Mouse (Mus musculus): Measurements from ENCODE around the gene Tmem80. TPM values are rescaled to one million over a fixed set of nuclear protein-coding genes. Genes with fewer than 3 reads are reported as not detected.

Gene Tmem80
- total and polyA plus RNA-seq, 2 experiments from 2014 or later: 33.2 to 34.7 TPM

- Histone ChIP-seq H3K27me3 (ENCODE audit: insufficient read depth, low read length) (no peaks in the 10 kb centered on the region), H3K9me3 (ENCODE audit: low read length) (no peaks in the 10 kb centered on the region), H3K36me3 (ENCODE audit: insufficient read depth) (no peaks in the 10 kb centered on the region), H3K4me2 (ENCODE audit: low read depth) (no peak overlapping the region), H3K4me3 (ENCODE audit: low read depth, low read length) (no peak overlapping the region), H3K9ac (no peak overlapping the region), H3K4me1 (ENCODE audit: insufficient read depth) (0 out of 2 replicates have a peak, but pooled peaks cover 8% of the 10 kb centered on the region), H3K27ac (ENCODE audit: low read depth, low read length) (no peak overlapping the region)
- no peak for TF ChIP-seq CTCF (IDR thresholded peaks at IDR 0.05; ENCODE audit: low read depth)
- DNase-seq (no peak), ATAC-seq (no peak)
- WGBS: 82% methylated on average over 14 of the region's 14 CpGs
These were observed 29.4 kb downstream of the Tmem80 start for GRCm38 (mm10) chr7:141356971-141357370.

- Histone ChIP-seq H3K27me3 (ENCODE audit: insufficient read depth, low read length) (no peaks in the 10 kb centered on the region), H3K9me3 (ENCODE audit: low read length) (no peaks in the 10 kb centered on the region), H3K4me1 (ENCODE audit: insufficient read depth) (no peaks in the 10 kb centered on the region), H3K36me3 (ENCODE audit: insufficient read depth) (no peaks in the 10 kb centered on the region), H3K27ac (ENCODE audit: low read depth, low read length) (no peak overlapping the region), H3K4me2 (ENCODE audit: low read depth) (0 out of 2 replicates have a peak overlapping the region, but pooled peaks have one; percentile 13), H3K9ac (no peak overlapping the region), H3K4me3 (ENCODE audit: low read depth, low read length) (no peak overlapping the region)
- no peak for DNase-seq
- 13% methylated on average over 24 of the region's 24 CpGs for WGBS
- no peak for TF ChIP-seq CTCF (IDR thresholded peaks at IDR 0.05; ENCODE audit: low read depth)
- no peak for ATAC-seq
These were observed 34.0 kb downstream of the Tmem80 start for GRCm38 (mm10) chr7:141361510-141361909.

GRCm38 (mm10) chr7:141363106-141363751, 35.7 kb downstream of the Tmem80 start:
- WGBS: 62% methylated on average over 4 of the region's 4 CpGs
- no peaks in the 10 kb centered on the region for H3K4me1 ChIP-seq (ENCODE audit: insufficient read depth)
- H3K9ac ChIP-seq: no peak overlapping the region
- H3K36me3 ChIP-seq (ENCODE audit: insufficient read depth): no peaks in the 10 kb centered on the region
- no peak overlapping the region for H3K4me2 ChIP-seq (ENCODE audit: low read depth)
- H3K27ac ChIP-seq (ENCODE audit: low read depth, low read length): no peak overlapping the region
- no peaks in the 10 kb centered on the region for H3K9me3 ChIP-seq (ENCODE audit: low read length)
- H3K4me3 ChIP-seq (ENCODE audit: low read depth, low read length): no peak overlapping the region
- H3K27me3 ChIP-seq (ENCODE audit: insufficient read depth, low read length): no peaks in the 10 kb centered on the region
- DNase-seq (peak; percentile 83), ATAC-seq (peak; percentile 79; the same call in 1 of the 2 replicates)
- peak; percentile 82 for TF ChIP-seq CTCF (IDR thresholded peaks at IDR 0.05; ENCODE audit: low read depth)

DNA sequence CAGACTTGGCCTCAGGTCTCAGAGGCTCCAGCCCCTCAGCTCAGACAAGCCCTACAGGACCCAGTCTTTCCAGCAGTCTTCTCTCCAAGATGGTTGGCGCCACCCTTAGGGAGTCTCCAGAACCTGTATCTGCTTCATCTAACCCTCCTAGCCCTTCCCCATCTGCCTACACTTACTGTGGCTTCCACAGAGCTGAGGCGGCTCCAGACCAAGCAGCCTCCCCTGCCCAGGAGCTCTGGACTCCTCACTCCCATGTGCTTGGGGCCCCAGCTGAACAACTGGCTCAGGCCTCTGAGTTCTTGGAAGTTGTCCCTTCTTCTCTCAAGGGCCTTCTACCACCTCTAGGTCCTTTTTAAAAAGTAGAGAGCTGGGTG, 36.2 kb downstream of the Tmem80 start:
- ATAC-seq: no peak; the same call in 1 of the 2 replicates
- no peaks in the 10 kb centered on the region for H3K4me1 ChIP-seq (ENCODE audit: insufficient read depth)
- H3K27me3 ChIP-seq (ENCODE audit: insufficient read depth, low read length): no peaks in the 10 kb centered on the region
- H3K27ac ChIP-seq (ENCODE audit: low read depth, low read length): no peak overlapping the region
- H3K4me2 ChIP-seq (ENCODE audit: low read depth): no peak overlapping the region
- no peak for DNase-seq
- no peak overlapping the region for H3K9ac ChIP-seq
- no peak for TF ChIP-seq CTCF (IDR thresholded peaks at IDR 0.05; ENCODE audit: low read depth)
- H3K36me3 ChIP-seq (ENCODE audit: insufficient read depth): no peaks in the 10 kb centered on the region
- no peaks in the 10 kb centered on the region for H3K9me3 ChIP-seq (ENCODE audit: low read length)
- no peak overlapping the region for H3K4me3 ChIP-seq (ENCODE audit: low read depth, low read length)
- WGBS: 71% methylated on average over 2 of the region's 2 CpGs

- no peaks in the 10 kb centered on the region for H3K9me3 ChIP-seq (ENCODE audit: low read length)
- WGBS: 90% methylated on average over 5 of the region's 5 CpGs
- H3K4me3 ChIP-seq (ENCODE audit: low read depth, low read length): no peak overlapping the region
- no peak for TF ChIP-seq CTCF (IDR thresholded peaks at IDR 0.05; ENCODE audit: low read depth)
- H3K4me1 ChIP-seq (ENCODE audit: insufficient read depth): no peaks in the 10 kb centered on the region
- H3K9ac ChIP-seq: no peak overlapping the region
- H3K4me2 ChIP-seq (ENCODE audit: low read depth): no peak overlapping the region
- no peak for ATAC-seq
- H3K27ac ChIP-seq (ENCODE audit: low read depth, low read length): no peak overlapping the region
- DNase-seq: no peak
- H3K27me3 ChIP-seq (ENCODE audit: insufficient read depth, low read length): no peaks in the 10 kb centered on the region
- H3K36me3 ChIP-seq (ENCODE audit: insufficient read depth): no peaks in the 10 kb centered on the region
These were observed 37.0 kb downstream of the Tmem80 start for GRCm38 (mm10) chr7:141364349-141365048.

DNA sequence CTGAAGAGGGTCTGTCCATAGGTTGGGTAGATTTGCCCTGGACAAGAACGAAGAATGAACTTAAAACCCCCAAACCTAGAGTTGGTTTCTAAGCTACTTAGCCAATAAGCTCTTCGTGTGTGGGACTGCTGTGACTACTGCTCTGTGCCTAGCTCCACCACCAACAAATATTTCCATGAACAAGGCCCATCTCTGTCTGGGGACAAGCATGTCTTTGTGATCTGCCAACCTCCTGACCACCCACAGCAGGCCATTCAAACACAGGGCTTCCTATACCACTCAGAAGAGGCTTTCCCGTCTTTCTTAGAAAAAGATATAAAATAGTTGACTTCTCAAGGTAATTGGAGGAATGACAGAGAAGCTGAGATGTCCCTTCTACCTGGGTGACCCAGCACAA, 37.5 kb downstream of the Tmem80 start:
- ATAC-seq (no peak), DNase-seq (no peak)
- Histone ChIP-seq H3K36me3 (ENCODE audit: insufficient read depth) (no peaks in the 10 kb centered on the region), H3K9me3 (ENCODE audit: low read length) (no peaks in the 10 kb centered on the region), H3K27me3 (ENCODE audit: insufficient read depth, low read length) (no peaks in the 10 kb centered on the region), H3K4me3 (ENCODE audit: low read depth, low read length) (no peak overlapping the region), H3K4me2 (ENCODE audit: low read depth) (no peak overlapping the region), H3K9ac (no peak overlapping the region), H3K27ac (ENCODE audit: low read depth, low read length) (no peak overlapping the region), H3K4me1 (ENCODE audit: insufficient read depth) (no peaks in the 10 kb centered on the region)
- no peak for TF ChIP-seq CTCF (IDR thresholded peaks at IDR 0.05; ENCODE audit: low read depth)
- WGBS: 64% methylated on average over 3 of the region's 3 CpGs

- no peak for TF ChIP-seq CTCF (IDR thresholded peaks at IDR 0.05; ENCODE audit: low read depth)
- no peaks in the 10 kb centered on the region for H3K9me3 ChIP-seq (ENCODE audit: low read length)
- H3K9ac ChIP-seq: no peak overlapping the region
- no peak overlapping the region for H3K27ac ChIP-seq (ENCODE audit: low read depth, low read length)
- H3K4me1 ChIP-seq (ENCODE audit: insufficient read depth): no peaks in the 10 kb centered on the region
- H3K27me3 ChIP-seq (ENCODE audit: insufficient read depth, low read length): no peaks in the 10 kb centered on the region
- 80% methylated on average over 4 of the region's 4 CpGs for whole genome bisulfite sequencing
- H3K36me3 ChIP-seq (ENCODE audit: insufficient read depth): no peaks in the 10 kb centered on the region
- no peak for DNase-seq
- no peak for ATAC-seq
- H3K4me3 ChIP-seq (ENCODE audit: low read depth, low read length): no peak overlapping the region
- no peak overlapping the region for H3K4me2 ChIP-seq (ENCODE audit: low read depth)
These were observed 39.8 kb downstream of the Tmem80 start for GRCm38 (mm10) chr7:141367358-141367757.
